Mouse (Mus musculus): ENCODE measurements around the gene Myh7. TPM values are rescaled to one million over a fixed set of nuclear protein-coding genes. Genes with fewer than 3 reads are reported as not detected.
"Not testable (repeated sequence)": the region's sequence is repeated elsewhere in the genome, so short reads cannot be mapped to it uniquely, and the experiment has no call there.

Gene Myh7
- polyA plus RNA-seq, 1 experiment from 2014 or later: 0.18 TPM

DNA sequence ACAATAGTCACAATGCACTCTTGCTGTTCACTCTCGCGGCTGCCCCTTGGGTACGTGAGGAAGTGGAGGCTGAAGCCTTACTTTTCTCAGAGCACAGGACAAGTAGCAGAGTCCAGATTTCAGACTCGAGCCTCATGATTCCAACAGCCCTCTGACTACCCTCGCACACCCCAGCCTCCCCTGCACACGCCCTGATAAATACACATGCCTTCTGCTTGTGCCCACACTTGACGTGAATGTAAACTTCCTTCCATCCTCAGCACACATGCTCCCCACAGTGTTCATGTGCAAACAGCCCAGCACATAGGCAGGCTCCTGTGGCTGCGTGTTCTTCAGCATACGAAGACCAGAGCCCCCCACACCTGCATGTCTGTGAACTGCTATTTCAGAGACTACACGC is 790 bp downstream of the Myh7 start:
- no peaks in the 10 kb centered on the region for H3K4me1 ChIP-seq (ENCODE audit: insufficient read depth)
- H3K4me3 ChIP-seq (ENCODE audit: low read depth, low read length): no peak overlapping the region
- no peaks in the 10 kb centered on the region for H3K36me3 ChIP-seq (replicated peaks; ENCODE audit: insufficient read depth, low read length)
- H3K4me2 ChIP-seq (ENCODE audit: low read depth, low read length): no peak overlapping the region
- WGBS (ENCODE audit: insufficient replicate concordance): 47% methylated on average over 10 of the region's 10 CpGs
- no peak for TF ChIP-seq CTCF (IDR thresholded peaks at IDR 0.05; ENCODE audit: low read depth)
- no peak for TF ChIP-seq EP300 (IDR thresholded peaks at IDR 0.05; ENCODE audit: low read depth)
- no peak overlapping the region for H3K27ac ChIP-seq (ENCODE audit: low read depth)
- no peak for DNase-seq
- no peaks in the 10 kb centered on the region for H3K9me3 ChIP-seq (ENCODE audit: low read length)
- no peak overlapping the region for H3K9ac ChIP-seq (replicated peaks)
- no peaks in the 10 kb centered on the region for H3K27me3 ChIP-seq (ENCODE audit: insufficient read depth, low read length)
- ATAC-seq: no peak

DNA sequence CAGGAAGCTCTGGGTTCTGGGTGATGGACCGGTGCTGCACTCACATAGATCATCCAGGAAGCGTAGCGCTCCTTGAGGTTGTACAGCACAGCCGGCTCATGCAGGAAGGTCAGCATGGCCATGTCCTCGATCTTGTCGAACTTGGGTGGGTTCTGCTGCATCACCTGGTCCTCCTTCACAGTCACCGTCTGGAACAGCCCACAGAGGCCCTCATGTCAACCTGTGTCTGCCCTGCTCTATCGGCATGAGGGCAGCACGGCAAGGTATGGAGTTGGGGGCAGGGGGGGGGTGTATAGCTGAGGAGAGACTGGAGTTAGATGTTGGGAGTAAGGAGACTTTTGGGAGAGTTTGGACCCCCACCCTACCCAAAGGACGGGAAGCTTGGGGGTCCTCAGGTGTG is 2.2 kb downstream of the Myh7 start:
- H3K36me3 ChIP-seq (replicated peaks; ENCODE audit: insufficient read depth, low read length): no peaks in the 10 kb centered on the region
- WGBS (ENCODE audit: insufficient replicate concordance): 78% methylated on average over 10 of the region's 10 CpGs
- ATAC-seq: no peak
- H3K4me1 ChIP-seq (ENCODE audit: insufficient read depth): no peaks in the 10 kb centered on the region
- no peak overlapping the region for H3K27ac ChIP-seq (ENCODE audit: low read depth)
- H3K4me3 ChIP-seq (ENCODE audit: low read depth, low read length): no peak overlapping the region
- TF ChIP-seq EP300 (IDR thresholded peaks at IDR 0.05; ENCODE audit: low read depth) (no peak), CTCF (IDR thresholded peaks at IDR 0.05; ENCODE audit: low read depth) (no peak)
- DNase-seq: no peak
- no peak overlapping the region for H3K4me2 ChIP-seq (ENCODE audit: low read depth, low read length)
- H3K9me3 ChIP-seq (ENCODE audit: low read length): no peaks in the 10 kb centered on the region
- no peak overlapping the region for H3K9ac ChIP-seq (replicated peaks)
- H3K27me3 ChIP-seq (ENCODE audit: insufficient read depth, low read length): no peaks in the 10 kb centered on the region

DNA sequence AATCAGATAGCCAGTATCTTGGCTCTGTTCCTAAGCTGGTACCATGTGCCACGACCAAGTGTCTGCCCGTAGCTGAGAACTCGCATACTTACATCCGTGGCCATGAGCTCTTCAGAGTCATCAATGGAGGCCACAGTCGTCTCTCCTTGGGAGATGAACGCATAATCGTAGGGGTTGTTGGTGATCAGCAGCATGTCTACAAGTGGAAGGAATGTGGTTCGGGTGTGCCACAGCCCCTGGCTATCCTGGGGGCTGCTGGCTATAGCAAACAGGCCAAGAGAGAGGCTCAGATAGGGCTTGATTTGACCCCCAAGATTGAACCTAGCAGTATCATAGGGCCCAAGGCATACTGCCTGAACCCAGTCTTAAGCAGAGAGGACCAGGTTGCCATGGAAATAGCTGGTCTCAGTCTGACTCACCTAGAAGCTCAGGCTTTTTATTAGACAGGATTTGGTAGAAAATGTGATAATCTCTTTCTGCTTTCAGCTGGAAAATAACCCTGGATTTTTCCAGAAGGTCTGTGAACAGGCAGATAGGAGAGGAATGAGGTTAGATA is 4.5 kb downstream of the Myh7 start:
- Histone ChIP-seq H3K4me1 (ENCODE audit: insufficient read depth) (no peaks in the 10 kb centered on the region), H3K36me3 (replicated peaks; ENCODE audit: insufficient read depth, low read length) (no peaks in the 10 kb centered on the region), H3K4me3 (ENCODE audit: low read depth, low read length) (no peak overlapping the region), H3K27ac (ENCODE audit: low read depth) (no peak overlapping the region), H3K4me2 (ENCODE audit: low read depth, low read length) (no peak overlapping the region), H3K9me3 (ENCODE audit: low read length) (no peaks in the 10 kb centered on the region), H3K9ac (replicated peaks) (no peak overlapping the region), H3K27me3 (ENCODE audit: insufficient read depth, low read length) (no peaks in the 10 kb centered on the region)
- TF ChIP-seq CTCF (IDR thresholded peaks at IDR 0.05; ENCODE audit: low read depth) (no peak), EP300 (IDR thresholded peaks at IDR 0.05; ENCODE audit: low read depth) (no peak)
- DNase-seq (no peak), ATAC-seq (no peak)
- 75% methylated on average over 8 of the region's 8 CpGs for WGBS (ENCODE audit: insufficient replicate concordance)

DNA sequence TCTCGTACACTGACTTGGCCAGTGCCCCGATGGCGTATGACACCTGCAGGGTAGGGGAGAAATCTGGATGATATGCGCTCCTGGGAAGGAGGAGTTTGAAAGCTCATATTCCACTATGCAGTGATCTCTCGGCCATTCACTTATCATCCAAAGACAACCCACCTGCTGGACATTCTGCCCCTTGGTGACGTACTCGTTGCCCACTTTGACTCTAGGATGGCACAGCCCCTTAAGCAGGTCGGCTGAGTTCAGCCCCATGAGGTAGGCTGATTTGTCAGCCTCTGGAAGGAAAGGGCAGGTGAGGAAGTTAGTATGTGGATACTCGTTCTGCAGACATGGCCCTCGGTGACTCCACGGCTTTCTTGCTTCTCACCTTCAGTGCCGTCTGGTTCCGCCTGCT is 5.5 kb downstream of the Myh7 start:
- H3K4me2 ChIP-seq (ENCODE audit: low read depth, low read length): no peak overlapping the region
- TF ChIP-seq CTCF (IDR thresholded peaks at IDR 0.05; ENCODE audit: low read depth) (no peak), EP300 (IDR thresholded peaks at IDR 0.05; ENCODE audit: low read depth) (no peak)
- DNase-seq (no peak), ATAC-seq (no peak)
- no peak overlapping the region for H3K9ac ChIP-seq (replicated peaks)
- no peaks in the 10 kb centered on the region for H3K27me3 ChIP-seq (ENCODE audit: insufficient read depth, low read length)
- no peaks in the 10 kb centered on the region for H3K36me3 ChIP-seq (replicated peaks; ENCODE audit: insufficient read depth, low read length)
- no peak overlapping the region for H3K27ac ChIP-seq (ENCODE audit: low read depth)
- 80% methylated on average over 13 of the region's 13 CpGs for WGBS (ENCODE audit: insufficient replicate concordance)
- no peak overlapping the region for H3K4me3 ChIP-seq (ENCODE audit: low read depth, low read length)
- H3K4me1 ChIP-seq (ENCODE audit: insufficient read depth): no peaks in the 10 kb centered on the region
- H3K9me3 ChIP-seq (ENCODE audit: low read length): no peaks in the 10 kb centered on the region

DNA sequence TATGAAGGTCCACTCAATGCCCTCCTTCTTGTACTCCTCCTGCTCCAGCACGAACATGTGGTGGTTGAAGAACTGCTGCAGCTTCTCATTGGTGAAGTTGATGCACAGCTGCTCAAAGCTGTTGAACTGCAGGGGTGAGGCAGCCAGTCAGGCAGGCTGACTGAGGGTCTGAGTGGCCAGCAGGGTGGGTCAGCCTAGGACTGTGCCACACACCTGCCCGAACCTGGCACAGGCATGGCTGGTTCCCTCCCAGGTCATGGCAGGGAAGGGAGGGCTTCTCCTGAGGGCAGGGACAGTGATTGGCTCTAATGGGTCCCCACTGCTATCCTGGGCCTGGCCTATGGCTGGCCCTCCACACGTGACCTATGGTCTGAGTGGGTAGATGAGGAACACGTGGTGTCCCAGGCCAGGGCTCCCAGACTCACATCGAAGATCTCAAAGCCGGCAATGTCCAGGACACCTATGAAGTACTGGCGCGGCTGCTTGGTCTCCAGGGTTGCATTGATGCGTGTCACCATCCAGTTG is 6.0 kb downstream of the Myh7 start:
- not testable (repeated sequence) for H3K4me2 ChIP-seq (ENCODE audit: low read depth, low read length); H3K4me1 ChIP-seq (ENCODE audit: insufficient read depth); H3K27me3 ChIP-seq (ENCODE audit: insufficient read depth, low read length); H3K36me3 ChIP-seq (replicated peaks; ENCODE audit: insufficient read depth, low read length); H3K9ac ChIP-seq (replicated peaks); H3K9me3 ChIP-seq (ENCODE audit: low read length); H3K27ac ChIP-seq (ENCODE audit: low read depth); DNase-seq; H3K4me3 ChIP-seq (ENCODE audit: low read depth, low read length); ATAC-seq
- WGBS (ENCODE audit: insufficient replicate concordance): 79% methylated on average over 9 of the region's 9 CpGs

DNA sequence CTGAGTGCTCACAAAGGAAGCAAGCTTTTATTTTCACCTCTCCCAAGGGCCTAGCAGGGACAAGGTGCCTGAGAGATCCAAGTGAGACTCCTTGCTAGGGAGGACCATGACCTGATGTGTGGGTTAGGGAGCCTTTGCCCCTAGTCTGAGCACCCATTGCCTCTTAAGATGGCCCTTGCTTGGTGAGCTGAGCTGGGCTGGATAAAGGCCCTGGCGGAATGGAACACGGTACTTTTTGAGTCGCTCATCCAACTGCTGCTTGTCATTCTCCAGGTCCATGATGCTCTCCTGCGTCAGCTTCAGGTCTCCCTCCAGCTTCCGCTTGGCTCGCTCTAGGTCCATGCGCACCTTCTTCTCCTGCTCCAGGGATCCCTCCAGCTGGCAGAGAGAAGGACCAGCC is 12.5 kb downstream of the Myh7 start:
- H3K9ac ChIP-seq (replicated peaks): no peak overlapping the region
- TF ChIP-seq CTCF (IDR thresholded peaks at IDR 0.05; ENCODE audit: low read depth) (no peak), EP300 (IDR thresholded peaks at IDR 0.05; ENCODE audit: low read depth) (no peak)
- WGBS (ENCODE audit: insufficient replicate concordance): 89% methylated on average over 7 of the region's 7 CpGs
- H3K27ac ChIP-seq (ENCODE audit: low read depth): no peak overlapping the region
- ATAC-seq (no peak), DNase-seq (no peak)
- no peak overlapping the region for H3K4me3 ChIP-seq (ENCODE audit: low read depth, low read length)
- H3K4me1 ChIP-seq (ENCODE audit: insufficient read depth): no peaks in the 10 kb centered on the region
- no peaks in the 10 kb centered on the region for H3K27me3 ChIP-seq (ENCODE audit: insufficient read depth, low read length)
- no peaks in the 10 kb centered on the region for H3K9me3 ChIP-seq (ENCODE audit: low read length)
- no peaks in the 10 kb centered on the region for H3K36me3 ChIP-seq (replicated peaks; ENCODE audit: insufficient read depth, low read length)
- no peak overlapping the region for H3K4me2 ChIP-seq (ENCODE audit: low read depth, low read length)

DNA sequence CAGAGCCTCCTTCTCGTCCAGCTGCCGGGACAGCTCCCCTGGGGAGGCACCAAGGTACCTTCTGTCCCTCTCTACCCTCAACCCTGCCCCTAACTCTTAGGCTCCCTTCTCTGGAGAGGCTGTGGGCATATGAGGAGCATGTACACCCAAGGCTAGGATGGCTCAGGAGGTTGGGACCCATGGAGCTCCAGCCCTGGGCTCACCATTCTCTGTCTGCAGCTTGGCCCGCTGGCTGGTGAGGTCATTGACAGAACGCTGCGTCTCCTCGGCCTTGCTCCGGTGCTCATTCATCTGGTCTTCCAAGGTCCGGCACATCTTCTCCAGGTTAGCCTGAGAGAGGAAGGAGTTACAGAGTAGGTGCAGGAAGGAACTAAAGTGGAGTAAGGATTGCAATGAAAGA is 15.8 kb downstream of the Myh7 start:
- TF ChIP-seq EP300 (IDR thresholded peaks at IDR 0.05; ENCODE audit: low read depth): no peak
- TF ChIP-seq CTCF (IDR thresholded peaks at IDR 0.05; ENCODE audit: low read depth): no peak

More for the DNA sequence above, 15.8 kb downstream of the Myh7 start:
- Histone ChIP-seq H3K9me3 (ENCODE audit: low read length) (no peaks in the 10 kb centered on the region), H3K4me3 (ENCODE audit: low read depth, low read length) (no peak overlapping the region), H3K27ac (ENCODE audit: low read depth) (no peak overlapping the region), H3K27me3 (ENCODE audit: insufficient read depth, low read length) (no peaks in the 10 kb centered on the region), H3K4me2 (ENCODE audit: low read depth, low read length) (no peak overlapping the region), H3K36me3 (replicated peaks; ENCODE audit: insufficient read depth, low read length) (no peaks in the 10 kb centered on the region), H3K9ac (replicated peaks) (no peak overlapping the region), H3K4me1 (ENCODE audit: insufficient read depth) (no peaks in the 10 kb centered on the region)
- DNase-seq (no peak), ATAC-seq (no peak)
- 89% methylated on average over 8 of the region's 8 CpGs for WGBS (ENCODE audit: insufficient replicate concordance)
